Mouse (Mus musculus): ENCODE measurements around the gene Smcp.

Smcp gene

GRCm38 (mm10) chr3:92588858-92589257, at the start of gene Smcp:
Gene Smcp, minus strand, starts transcription at chr3:92588997.
- DNase-seq (ENCODE audit: low spot score in 2 of 2), result no peak

- DNase-seq (ENCODE audit: low spot score in 2 of 2), result no peak
Observed at GRCm38 (mm10) chr3:92638653-92638991, 49.8 kb upstream of the Smcp start.

DNA sequence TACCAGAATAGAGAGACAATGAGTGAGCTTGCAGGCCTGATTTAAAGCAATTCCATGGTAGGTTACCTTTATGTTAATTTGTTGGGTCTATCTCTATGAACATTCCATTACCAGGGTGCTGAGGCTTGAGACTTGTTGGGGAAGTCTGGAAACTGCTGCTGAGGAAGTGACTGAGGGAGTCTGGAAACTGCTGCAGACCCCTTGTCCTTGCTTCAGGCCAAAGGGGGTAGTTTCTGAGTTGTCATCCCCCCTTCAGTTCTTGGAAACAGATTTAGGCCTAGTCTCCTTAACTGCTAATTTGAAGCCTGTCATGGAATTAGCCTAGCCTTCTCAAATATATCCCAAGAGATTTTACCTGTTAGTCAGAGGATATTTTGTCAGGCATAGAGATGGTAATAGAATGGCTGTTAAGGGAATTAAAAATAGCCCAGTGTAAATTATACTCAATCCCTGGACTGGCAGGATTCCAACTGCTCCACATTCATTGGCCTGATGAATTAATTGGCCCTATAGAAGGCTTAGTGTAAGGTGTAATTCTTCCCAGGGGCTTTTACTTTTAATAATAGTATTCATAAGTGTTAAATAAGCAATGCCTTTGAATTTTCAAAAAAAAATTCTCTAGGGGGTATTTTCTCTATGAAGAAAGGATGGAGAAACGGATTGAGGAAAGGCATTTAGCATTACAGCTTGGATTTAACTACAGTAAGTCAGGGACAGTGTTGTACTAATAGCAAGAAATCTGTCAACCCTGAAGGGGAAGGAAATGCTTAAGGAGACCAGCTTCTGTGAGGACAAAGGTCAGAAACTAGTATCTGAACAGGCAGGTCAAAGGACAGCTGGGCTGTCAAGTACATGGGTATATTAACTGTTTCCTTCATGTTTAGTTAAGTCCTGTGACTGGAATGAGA, 49.2 kb upstream of the Smcp start:
- DNase-seq (ENCODE audit: low spot score in 2 of 2), result no peak

GRCm38 (mm10) chr3:92621560-92621959, 32.8 kb upstream of the Smcp start, which contains the start of gene Lce6a:
Gene Lce6a, minus strand, starts transcription at chr3:92621660.
- DNase-seq (ENCODE audit: low spot score in 2 of 2), result no peak

DNA sequence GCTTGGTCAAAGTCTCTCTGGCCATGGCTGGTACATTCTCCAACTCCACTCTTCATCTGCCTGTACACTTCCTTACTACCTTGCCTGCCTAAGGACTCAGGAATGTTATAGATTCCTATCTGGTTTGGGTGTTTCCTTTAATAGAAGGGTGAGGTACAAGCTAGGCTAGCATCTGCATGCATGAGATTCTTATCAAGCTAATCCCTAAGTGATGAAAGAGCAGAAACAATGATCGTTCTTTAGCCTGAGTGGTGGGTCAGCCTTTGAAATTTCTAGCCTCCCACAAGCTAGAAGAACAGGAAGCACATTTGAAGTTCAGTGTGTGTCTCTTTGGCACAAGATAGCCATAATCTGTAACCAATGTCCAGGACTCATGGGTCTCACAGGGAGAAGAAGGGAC, 21.0 kb upstream of the Smcp start:
- DNase-seq (ENCODE audit: low spot score in 2 of 2), result no peak

DNA sequence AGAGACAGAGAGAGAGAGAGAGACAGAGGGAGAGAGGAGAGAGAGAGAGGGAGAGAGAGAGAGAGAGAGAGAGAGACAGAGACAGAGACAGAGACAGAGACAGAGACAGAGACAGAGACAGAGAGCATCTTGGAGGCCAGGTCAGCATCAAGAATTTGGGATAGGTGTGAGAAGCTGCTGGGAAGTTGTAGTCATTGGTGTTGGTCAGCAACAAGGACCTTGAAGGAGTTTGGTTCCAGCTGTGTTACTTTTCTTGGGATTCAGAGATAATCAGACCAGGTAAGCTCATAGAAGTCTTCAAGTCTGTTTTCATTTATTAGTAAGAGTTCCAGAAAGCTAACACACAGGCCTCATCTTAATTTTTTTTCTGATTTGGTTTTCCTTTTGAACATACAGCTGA, 18.6 kb upstream of the Smcp start, which contains the start of gene 2210017I01Rik:
TSS of gene 2210017I01Rik (minus strand) at position 101 of the 400 bp plus-strand sequence.
- DNase-seq (ENCODE audit: low spot score in 2 of 2), result no peak

DNA sequence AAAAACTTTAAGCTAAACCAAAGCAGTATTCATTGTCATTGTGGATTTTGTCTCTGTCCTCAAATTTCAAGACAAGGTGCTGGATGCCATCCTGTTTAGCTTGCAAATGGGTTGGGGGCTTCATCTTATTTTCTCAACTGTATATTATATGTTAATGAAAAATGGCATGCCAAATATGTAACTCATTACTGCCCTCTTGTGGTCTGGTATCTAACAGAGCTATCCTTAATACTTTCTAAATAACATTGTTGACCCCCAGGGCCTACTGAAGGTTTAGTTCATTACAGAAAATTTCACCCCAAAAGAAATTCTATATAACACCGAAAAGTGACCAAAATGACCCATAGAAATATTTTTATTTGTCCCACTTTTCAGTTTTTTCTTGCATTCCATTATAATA, 13.4 kb upstream of the Smcp start:
- DNase-seq (ENCODE audit: low spot score in 2 of 2), result no peak

DNA sequence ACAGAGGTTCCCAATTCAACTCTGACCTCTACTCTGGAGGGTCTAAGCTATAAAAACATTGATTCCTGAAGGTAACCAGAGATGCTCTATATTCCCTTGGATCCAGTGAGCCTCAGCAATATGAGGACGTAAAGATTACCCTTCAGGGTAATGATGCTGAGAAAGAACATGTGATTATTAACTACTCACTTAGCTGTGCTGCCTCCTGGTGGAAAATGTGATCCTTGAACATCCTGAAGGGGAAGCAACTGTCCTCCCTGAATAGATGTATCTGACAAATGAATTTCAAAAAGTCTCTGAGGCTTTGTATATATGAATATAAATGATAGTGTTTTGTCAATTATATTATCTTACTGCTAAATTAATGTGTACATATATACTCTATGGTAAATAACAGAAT, 11.7 kb upstream of the Smcp start:
- DNase-seq (ENCODE audit: low spot score in 2 of 2), result no peak

DNA sequence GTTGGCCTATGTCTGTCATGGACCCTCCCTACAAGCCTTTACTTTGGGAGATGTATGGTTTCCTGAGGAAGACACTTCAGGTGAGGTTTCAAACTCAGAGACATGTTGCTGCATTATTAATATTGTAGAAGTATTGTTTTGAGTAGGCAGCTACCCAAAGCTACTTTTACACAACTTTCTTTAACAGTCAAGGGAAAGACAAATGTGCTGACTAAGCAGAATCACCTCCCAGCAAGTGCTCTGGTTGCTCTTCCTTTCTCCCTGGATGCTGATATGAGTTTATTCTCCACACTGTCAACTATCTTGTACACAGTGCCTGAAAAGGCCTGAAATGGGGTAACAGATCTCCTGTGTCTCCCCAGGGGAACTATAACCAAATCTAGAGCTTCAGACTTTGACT, 11.2 kb upstream of the Smcp start:
- DNase-seq (ENCODE audit: low spot score in 2 of 2), result no peak

DNA sequence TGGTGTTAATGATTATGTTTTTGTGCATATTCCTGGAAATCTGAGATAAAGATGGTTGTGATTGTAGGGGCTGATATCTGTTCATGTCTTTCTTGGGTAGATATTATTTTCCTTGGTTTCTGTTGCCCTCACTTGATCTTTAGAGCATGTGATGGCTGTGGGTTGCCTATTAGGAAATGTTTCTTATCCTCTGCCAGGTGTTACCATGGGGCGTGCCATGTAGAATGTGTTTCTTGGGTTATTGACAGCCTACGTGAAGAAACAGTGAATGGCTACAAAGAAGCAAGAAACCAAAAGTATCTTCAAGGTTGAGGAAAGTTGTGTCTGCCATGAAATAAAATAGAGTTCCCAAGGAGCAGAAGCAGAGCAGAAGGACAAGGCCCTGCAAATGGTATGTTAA, 9.6 kb upstream of the Smcp start:
- DNase-seq (ENCODE audit: low spot score in 2 of 2), result no peak

- DNase-seq (ENCODE audit: low spot score in 2 of 2), result no peak
Observed at GRCm38 (mm10) chr3:92587190-92587589, 1.6 kb downstream of the Smcp start.

- no peak for DNase-seq (ENCODE audit: low spot score in 2 of 2)
Observed at GRCm38 (mm10) chr3:92585055-92585454, 3.7 kb downstream of the Smcp start.

DNA sequence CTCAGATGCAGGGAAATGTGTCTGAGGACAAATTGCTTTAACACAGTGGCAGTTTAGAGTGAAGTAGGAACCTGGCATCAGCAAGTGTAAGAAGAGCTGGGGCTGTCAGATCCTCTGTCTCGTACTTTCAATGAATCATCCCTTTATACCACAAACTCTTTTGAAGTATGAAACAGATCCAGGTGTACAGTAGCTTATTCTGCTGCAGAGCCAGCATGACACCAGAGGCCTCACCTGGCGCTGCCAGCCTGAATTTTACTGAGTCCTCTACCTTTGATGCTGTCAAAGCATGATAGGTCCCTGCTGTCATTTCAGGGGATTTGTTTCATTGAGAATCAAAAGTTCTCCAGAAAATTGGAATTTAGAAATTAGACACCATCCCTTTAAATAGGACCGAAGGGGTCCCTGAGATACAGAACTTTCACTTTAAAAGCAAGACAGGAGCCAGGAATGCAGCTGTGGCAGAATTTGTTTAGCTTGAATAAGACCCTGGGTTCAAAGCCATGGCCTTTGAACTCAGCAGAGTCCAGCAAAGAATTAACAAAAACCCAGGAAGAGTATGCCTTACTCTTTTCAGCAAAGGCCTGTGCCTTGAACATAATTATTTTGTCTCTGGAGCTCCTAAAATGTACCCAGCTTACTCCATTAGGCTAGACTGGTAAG, 5.5 kb downstream of the Smcp start:
- no peak for DNase-seq (ENCODE audit: low spot score in 2 of 2)

DNA sequence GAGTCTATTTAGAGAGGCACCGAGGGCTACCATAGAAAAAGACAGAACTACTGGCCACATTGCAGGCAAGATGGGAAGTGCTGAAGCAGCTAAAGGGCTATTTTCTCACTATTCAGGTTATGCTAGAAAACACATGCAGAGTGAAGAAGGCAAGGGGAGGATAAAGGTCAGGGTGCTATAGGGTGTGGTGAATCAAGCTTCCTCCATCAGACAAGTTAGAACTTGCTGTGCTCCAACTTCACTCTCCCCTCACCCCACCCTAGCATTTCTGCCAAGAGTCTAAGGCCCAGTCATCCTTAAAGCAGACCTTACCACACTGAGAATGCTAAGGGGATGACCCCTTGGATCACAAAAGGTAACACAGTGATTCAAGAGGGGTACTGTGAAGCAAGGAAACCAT, 9.3 kb downstream of the Smcp start:
- no peak for DNase-seq (ENCODE audit: low spot score in 2 of 2)

- no peak for DNase-seq (ENCODE audit: low spot score in 2 of 2)
Observed at GRCm38 (mm10) chr3:92578652-92579413, 10.0 kb downstream of the Smcp start.

DNA sequence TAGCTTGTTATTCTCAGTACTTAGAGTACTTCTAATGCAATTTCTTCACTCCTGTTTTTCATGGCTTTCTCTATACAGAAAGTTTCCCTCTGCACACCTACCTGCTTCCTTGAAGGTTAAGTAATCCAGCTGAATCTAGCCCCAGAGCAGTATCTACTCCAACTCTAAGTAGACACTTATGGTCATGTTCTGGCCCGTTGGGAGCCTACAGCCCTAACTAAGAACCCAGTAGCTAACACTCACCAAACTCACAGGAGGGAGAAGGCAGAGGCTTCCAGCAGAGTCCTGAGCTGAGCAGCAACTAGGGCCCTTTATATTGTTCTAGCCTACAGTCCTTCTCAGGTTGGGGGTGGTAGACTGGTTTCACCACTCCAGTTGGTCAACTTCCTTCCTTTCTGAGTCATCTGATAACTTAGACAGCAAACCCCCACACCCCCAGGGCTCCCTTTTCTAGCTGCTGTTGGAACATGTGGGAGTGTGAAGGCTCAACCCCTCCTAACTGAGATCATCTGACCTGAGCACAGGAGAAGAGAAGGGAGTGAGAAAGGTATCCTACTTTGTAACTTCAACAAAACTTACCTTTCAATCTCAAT, 15.3 kb downstream of the Smcp start, which contains the start of gene Ivl:
TSS of gene Ivl (minus strand) at position 287 of the 593 bp plus-strand sequence.
- no peak for DNase-seq (ENCODE audit: low spot score in 2 of 2)

DNA sequence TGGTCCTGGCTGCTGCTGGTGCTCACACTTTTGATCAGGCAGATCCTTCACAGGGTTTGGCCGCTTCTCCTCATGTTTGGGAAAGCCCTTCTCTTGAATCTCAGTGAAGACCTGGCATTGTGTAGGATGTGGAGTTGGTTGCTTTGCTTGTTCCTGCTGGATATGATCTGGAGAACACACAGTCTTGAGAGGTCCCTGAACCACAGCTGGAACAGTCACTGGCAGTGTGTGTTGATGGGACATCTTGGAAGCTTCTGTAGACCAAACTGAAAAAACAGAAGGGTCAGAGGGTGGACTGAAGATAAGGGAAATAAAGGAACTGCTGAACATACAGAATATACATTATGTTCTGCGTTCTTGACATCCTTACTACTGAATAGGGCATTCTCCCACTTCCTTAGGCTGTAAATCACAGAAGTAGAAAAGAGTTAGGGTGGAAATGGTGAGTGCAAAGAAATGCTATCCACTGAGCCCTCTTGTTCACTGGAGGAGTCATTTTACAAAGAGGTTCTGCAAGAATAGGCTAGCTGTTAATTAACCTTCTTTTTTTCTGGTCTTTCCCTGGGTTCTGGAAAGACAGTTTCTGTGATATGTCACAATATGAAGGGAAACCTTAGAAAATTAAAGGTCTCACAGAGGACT, 16.2 kb downstream of the Smcp start:
- no peak for DNase-seq (ENCODE audit: low spot score in 2 of 2)

DNA sequence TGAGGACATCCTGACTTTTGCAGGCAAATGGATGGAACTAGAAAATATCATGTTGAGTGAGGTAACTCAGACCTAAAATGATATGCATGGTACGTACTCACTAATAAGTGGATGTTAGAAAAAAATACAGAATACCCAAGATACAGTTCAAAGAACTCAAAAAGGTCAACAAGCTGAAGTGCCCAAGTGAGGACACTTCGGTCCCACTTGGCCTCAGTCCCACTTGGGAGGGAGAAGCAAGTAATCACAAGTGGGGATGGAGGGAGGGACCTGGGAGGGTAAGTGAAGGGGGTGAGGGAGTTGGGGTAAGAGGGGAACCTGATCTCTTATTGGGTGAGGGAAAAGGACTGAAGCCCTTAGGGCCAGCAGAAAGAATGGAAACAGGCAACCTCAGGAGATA, 20.0 kb downstream of the Smcp start:
- no peak for DNase-seq (ENCODE audit: low spot score in 2 of 2)

DNA sequence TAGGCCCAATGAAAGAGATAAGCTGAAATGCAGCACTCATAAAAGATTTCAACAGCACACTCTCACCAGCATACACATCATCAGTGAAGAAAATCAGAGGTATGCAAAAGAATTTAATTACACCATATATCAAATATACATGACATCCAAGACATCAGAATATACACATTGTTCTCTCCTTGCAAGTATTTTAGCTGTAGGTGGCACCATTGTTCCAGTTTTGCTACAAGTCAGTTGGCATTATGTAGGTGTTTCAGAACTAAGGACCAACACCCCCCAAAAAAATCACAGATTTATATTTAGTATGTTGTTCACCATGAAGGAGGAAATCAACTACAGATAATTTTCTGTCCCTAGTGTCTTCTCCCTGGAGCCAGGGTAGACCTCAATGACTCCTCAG, 23.4 kb downstream of the Smcp start:
- DNase-seq (ENCODE audit: low spot score in 2 of 2), result no peak

DNA sequence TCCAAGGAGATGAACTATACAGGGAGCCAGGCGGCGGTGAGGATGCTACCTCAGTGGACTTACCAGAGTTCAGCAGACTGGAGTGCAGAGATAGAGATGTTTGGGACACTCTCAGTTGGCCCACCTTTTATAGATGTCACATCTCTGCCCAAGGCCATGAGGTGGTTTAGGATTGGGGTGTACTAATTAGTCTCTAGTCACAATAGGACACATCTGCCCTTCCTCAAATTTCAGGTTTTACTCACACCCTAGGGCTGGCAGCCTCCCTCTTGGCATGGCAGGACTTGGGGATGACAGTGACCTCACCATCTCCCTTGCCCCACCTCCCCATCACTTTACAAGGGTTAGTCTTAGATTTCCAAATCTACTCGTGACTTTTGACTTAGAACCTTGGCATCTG, 54.4 kb downstream of the Smcp start, which contains the start of gene 2310046K23Rik:
TSS of gene 2310046K23Rik (minus strand) at position 101 of the 400 bp plus-strand sequence.
- DNase-seq (ENCODE audit: low spot score in 2 of 2), result no peak

Measured in frontal cortex, postnatal 14 days (tissue).